Mouse (Mus musculus): ENCODE measurements around the gene Slc37a4. TPM values are rescaled to one million over a fixed set of nuclear protein-coding genes. Genes with fewer than 3 reads are reported as not detected.
"Not testable (repeated sequence)": the region's sequence is repeated elsewhere in the genome, so short reads cannot be mapped to it uniquely, and the experiment has no call there.

Gene Slc37a4
- total and polyA plus RNA-seq, 3 experiments: 20.9 to 38.9 (median 24.8) TPM

DNA sequence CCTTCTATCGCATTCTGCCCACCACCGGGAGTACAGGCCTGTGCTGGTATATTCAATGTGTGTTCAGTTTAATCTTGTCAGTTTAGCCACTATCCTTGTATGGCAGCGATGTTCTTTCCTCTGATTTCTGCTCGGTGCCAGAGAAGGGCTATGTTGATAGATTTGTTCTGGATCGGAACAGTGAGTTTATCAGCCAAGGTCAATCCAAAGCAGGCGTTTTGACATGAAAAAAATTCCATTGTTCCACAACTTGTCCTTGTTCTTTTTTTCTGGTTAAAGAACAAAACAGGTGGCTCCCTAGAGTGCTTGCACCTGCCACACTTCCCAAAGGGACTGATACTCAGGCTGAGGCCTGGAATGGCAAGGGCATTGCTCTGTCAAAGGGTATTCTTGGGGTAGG lies 20.5 kb upstream of the Slc37a4 start:
- intact Hi-C loops (cut with DNase I): no loop called here
- no peak for DNase-seq
- no peak for TF ChIP-seq EP300 (IDR thresholded peaks at IDR 0.05; ENCODE audit: insufficient read depth, low read depth, low read length)
- no peak for TF ChIP-seq POLR2A (IDR thresholded peaks at IDR 0.05; ENCODE audit: insufficient read depth, low read depth, low read length)
- TF ChIP-seq CTCF (IDR thresholded peaks at IDR 0.05): no peak
- H3K79me2 ChIP-seq (replicated peaks; ENCODE audit: control insufficient read depth, insufficient read depth, low read length): no peaks in the 10 kb centered on the region
- H3K36me3 ChIP-seq (ENCODE audit: control insufficient read depth, insufficient read depth, low read length): no peaks in the 10 kb centered on the region
- 74% methylated on average over 6 of the region's 6 CpGs for WGBS
- no peak overlapping the region for H3K4me3 ChIP-seq
- no peak overlapping the region for H3K9ac ChIP-seq (ENCODE audit: low read depth, low read length)
- H3K27me3 ChIP-seq (ENCODE audit: control insufficient read depth, insufficient read depth, low read length): no peaks in the 10 kb centered on the region
- peaks cover 2% of the 10 kb centered on the region for H3K4me1 ChIP-seq (ENCODE audit: control insufficient read depth, insufficient read depth, low read length)
- no peak overlapping the region for H3K27ac ChIP-seq

DNA sequence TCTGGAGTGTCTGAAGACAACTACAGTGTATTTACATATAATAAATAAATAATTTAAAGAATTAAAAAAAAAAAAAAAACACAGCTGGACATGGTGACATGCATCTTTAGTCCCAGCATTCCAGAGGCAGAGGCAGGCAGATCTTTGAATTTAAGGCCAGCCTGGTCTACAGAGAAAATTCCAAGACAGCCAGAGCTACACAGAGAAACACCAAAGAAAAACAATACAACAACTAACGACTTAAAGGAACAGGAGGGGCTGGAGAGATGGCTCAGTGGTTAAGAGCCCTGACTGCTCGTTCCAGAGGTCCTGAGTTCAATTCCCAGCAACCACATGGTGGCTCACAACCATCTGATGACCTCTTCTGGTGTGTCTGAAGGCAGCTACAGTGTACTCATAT lies 19.3 kb upstream of the Slc37a4 start:
- intact Hi-C loops (cut with DNase I): not testable (repeated sequence)
- 67% methylated on average over 2 of the region's 2 CpGs for WGBS

DNA sequence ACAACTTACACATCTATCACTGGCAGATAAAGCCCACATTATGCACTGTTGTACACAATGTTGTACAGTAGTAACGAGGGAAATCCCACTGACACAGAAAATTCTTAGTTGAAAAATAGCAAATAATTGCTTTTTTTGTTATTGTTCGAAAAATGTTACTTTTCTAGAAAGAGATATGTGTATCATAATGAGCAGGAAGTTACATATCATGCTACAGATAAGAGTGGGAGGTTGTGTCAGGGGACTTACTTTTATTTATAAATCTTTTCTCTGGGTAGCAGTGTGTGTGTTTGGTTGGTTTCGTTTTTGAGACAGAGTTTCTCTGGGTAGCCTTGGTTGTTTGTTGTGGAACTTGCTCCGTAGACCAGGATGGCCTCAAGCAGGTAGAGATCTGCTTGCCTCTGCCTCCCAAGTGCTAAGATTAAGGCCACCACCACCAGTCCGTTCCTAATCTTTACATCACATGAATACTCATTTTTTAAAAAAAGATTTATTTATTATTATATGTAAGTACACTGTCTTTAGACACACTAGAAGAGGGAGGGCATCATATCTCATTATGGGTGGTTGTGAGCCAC lies 18.4 kb upstream of the Slc37a4 start:
- intact Hi-C loops (cut with DNase I): no loop called here
- 68% methylated on average over 5 of the region's 5 CpGs for WGBS
- TF ChIP-seq EP300 (IDR thresholded peaks at IDR 0.05; ENCODE audit: insufficient read depth, low read depth, low read length) (no peak), CTCF (IDR thresholded peaks at IDR 0.05) (no peak), POLR2A (IDR thresholded peaks at IDR 0.05; ENCODE audit: insufficient read depth, low read depth, low read length) (no peak)
- peaks cover 2% of the 10 kb centered on the region for H3K4me1 ChIP-seq (ENCODE audit: control insufficient read depth, insufficient read depth, low read length)
- no peak overlapping the region for H3K9ac ChIP-seq (ENCODE audit: low read depth, low read length)
- peak overlapping the region; percentile 80; the same call in 1 of the 2 replicates for H3K4me3 ChIP-seq
- no peaks in the 10 kb centered on the region for H3K27me3 ChIP-seq (ENCODE audit: control insufficient read depth, insufficient read depth, low read length)
- no peak overlapping the region; the same call in 1 of the 2 replicates for H3K27ac ChIP-seq
- H3K79me2 ChIP-seq (replicated peaks; ENCODE audit: control insufficient read depth, insufficient read depth, low read length): no peaks in the 10 kb centered on the region
- H3K36me3 ChIP-seq (ENCODE audit: control insufficient read depth, insufficient read depth, low read length): no peaks in the 10 kb centered on the region
- no peak for DNase-seq

More for the DNA sequence above, 19.3 kb upstream of the Slc37a4 start:
- not testable (repeated sequence) for H3K4me1 ChIP-seq (ENCODE audit: control insufficient read depth, insufficient read depth, low read length); H3K9ac ChIP-seq (ENCODE audit: low read depth, low read length); H3K36me3 ChIP-seq (ENCODE audit: control insufficient read depth, insufficient read depth, low read length); H3K27me3 ChIP-seq (ENCODE audit: control insufficient read depth, insufficient read depth, low read length); H3K27ac ChIP-seq; H3K79me2 ChIP-seq (replicated peaks; ENCODE audit: control insufficient read depth, insufficient read depth, low read length); H3K4me3 ChIP-seq; DNase-seq

DNA sequence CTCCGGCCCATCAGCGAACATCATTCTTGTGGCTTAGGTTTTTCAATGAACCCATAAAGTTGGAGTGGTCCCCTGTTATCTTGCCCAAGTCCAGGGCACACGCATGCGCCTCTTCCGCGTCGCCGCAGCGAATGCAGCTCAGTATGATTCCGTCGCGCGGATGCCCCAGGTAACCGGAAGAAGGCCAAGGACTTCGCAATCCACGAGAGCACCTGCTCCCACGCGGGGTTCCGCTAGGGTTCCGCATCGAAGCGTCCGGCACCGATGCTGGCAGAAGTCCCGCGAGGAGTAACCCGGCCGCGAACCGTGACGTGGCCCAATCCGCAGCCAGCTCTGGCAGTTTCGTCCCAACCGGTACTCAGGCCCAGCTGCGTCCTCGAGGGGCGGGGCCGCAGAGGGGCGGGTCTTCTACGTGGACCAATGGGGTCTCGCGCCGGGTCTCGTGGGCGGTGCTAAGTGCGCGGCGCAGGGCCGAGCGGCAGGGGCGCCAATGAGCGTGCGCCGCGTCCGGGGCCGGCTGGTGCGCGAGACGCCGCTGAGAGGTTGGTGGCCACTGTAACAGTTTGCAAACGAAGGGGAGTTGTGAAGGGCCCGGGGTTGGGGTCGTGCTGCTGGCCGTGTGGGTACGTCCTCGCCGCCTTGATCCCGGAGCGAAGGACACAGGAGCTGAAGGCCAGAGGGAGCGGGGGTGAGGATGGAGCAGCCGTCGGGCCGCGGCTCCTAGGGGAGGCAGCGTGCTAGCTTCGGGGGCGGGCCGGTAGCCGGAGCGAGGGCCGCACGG lies 17.4 kb upstream of the Slc37a4 start, which contains the start of gene Hyou1:
Gene Hyou1 (plus strand): TSS at position 437 of the 781 bp plus-strand sequence.
- Histone ChIP-seq H3K27ac (peak within 1 kb of the TSS; percentile 91), H3K9ac (ENCODE audit: low read depth, low read length) (peak within 1 kb of the TSS; percentile 79), H3K27me3 (ENCODE audit: control insufficient read depth, insufficient read depth, low read length) (no peaks in the 10 kb centered on the region), H3K4me1 (ENCODE audit: control insufficient read depth, insufficient read depth, low read length) (peaks cover 2% of the 10 kb centered on the region), H3K36me3 (ENCODE audit: control insufficient read depth, insufficient read depth, low read length) (no peaks in the 10 kb centered on the region), H3K79me2 (replicated peaks; ENCODE audit: control insufficient read depth, insufficient read depth, low read length) (no peaks in the 10 kb centered on the region), H3K4me3 (peak within 1 kb of the TSS; percentile 80)
- intact Hi-C loops (cut with DNase I): no loop called here
- DNase-seq: peak; percentile 99 to 100
- under 1% methylated on average over 83 of the region's 83 CpGs for WGBS
- TF ChIP-seq EP300 (IDR thresholded peaks at IDR 0.05; ENCODE audit: insufficient read depth, low read depth, low read length) (peak; percentile 54; the same call in 1 of the 2 replicates), CTCF (IDR thresholded peaks at IDR 0.05) (peak; percentile 69), POLR2A (IDR thresholded peaks at IDR 0.05; ENCODE audit: insufficient read depth, low read depth, low read length) (peak; percentile 86)

DNA sequence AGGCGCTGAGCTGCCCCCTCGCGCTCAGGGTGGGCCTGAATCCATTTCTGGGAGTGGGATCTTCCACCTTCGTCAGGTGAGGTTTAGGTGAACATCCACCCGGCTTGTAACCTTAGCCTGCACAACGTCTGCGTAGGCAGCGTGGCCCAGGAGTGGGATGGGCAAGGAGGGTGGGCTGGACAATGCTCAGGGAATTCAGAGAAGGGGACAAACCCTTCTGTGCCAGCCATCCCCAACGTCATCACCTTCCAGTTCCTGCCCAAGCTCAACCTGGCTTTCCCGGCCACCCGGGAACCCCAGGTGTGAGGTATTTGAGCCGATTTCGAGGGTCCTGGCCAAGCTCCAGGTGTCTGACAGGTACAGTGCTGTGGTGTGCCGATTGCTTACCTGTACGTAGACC lies 16.8 kb upstream of the Slc37a4 start:
- no peaks in the 10 kb centered on the region for H3K79me2 ChIP-seq (replicated peaks; ENCODE audit: control insufficient read depth, insufficient read depth, low read length)
- H3K9ac ChIP-seq (ENCODE audit: low read depth, low read length): peak overlapping the region; percentile 79
- no peaks in the 10 kb centered on the region for H3K27me3 ChIP-seq (ENCODE audit: control insufficient read depth, insufficient read depth, low read length)
- H3K27ac ChIP-seq: peak overlapping the region; percentile 89
- H3K36me3 ChIP-seq (ENCODE audit: control insufficient read depth, insufficient read depth, low read length): no peaks in the 10 kb centered on the region
- H3K4me1 ChIP-seq (ENCODE audit: control insufficient read depth, insufficient read depth, low read length): peaks cover 2% of the 10 kb centered on the region
- intact Hi-C loops (cut with DNase I): loop anchor here (10.0 kb wide), 1 partner anchor 395 kb away; no protein-coding TSS in a partner anchor
- WGBS: 5% methylated on average over 15 of the region's 15 CpGs
- DNase-seq: no peak
- TF ChIP-seq CTCF (IDR thresholded peaks at IDR 0.05): no peak
- no peak for TF ChIP-seq POLR2A (IDR thresholded peaks at IDR 0.05; ENCODE audit: insufficient read depth, low read depth, low read length)
- TF ChIP-seq EP300 (IDR thresholded peaks at IDR 0.05; ENCODE audit: insufficient read depth, low read depth, low read length): no peak
- peak overlapping the region; percentile 80 for H3K4me3 ChIP-seq

DNA sequence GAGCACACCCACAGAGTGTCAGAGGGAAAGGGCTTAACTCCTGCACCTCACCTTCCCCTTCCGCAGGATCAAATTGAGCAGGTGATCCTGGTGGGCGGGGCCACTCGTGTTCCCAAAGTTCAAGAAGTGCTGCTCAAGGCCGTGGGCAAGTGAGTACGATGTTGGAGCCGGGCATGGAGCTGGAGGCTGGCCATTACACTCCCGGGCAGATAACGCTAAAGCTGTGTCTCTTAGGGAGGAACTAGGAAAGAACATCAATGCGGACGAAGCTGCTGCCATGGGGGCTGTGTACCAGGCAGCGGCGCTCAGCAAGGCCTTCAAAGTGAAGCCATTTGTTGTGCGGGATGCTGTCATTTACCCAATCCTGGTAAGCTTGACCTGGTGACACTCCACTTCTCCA lies 12.1 kb upstream of the Slc37a4 start:
- no peaks in the 10 kb centered on the region for H3K36me3 ChIP-seq (ENCODE audit: control insufficient read depth, insufficient read depth, low read length)
- no peak for DNase-seq
- H3K4me1 ChIP-seq (ENCODE audit: control insufficient read depth, insufficient read depth, low read length): peaks cover 2% of the 10 kb centered on the region
- WGBS: 91% methylated on average over 13 of the region's 13 CpGs
- no peaks in the 10 kb centered on the region for H3K79me2 ChIP-seq (replicated peaks; ENCODE audit: control insufficient read depth, insufficient read depth, low read length)
- H3K27me3 ChIP-seq (ENCODE audit: control insufficient read depth, insufficient read depth, low read length): no peaks in the 10 kb centered on the region
- intact Hi-C loops (cut with DNase I): loop anchor here (10.0 kb wide), 1 partner anchor 400 kb away; no protein-coding TSS in a partner anchor
- TF ChIP-seq EP300 (IDR thresholded peaks at IDR 0.05; ENCODE audit: insufficient read depth, low read depth, low read length): no peak
- no peak for TF ChIP-seq CTCF (IDR thresholded peaks at IDR 0.05)
- TF ChIP-seq POLR2A (IDR thresholded peaks at IDR 0.05; ENCODE audit: insufficient read depth, low read depth, low read length): no peak
- no peak overlapping the region for H3K4me3 ChIP-seq
- no peak overlapping the region for H3K9ac ChIP-seq (ENCODE audit: low read depth, low read length)
- H3K27ac ChIP-seq: no peak overlapping the region
